Comparison of ENCODE assay signal across 8 mouse cellular contexts in genomic region chr19:42517957-42518619, GRCm38 (mm10). TPM values are rescaled to one million over a fixed set of nuclear protein-coding genes. Genes with fewer than 3 reads are reported as not detected.
DNase-seq lines count a peak whose midpoint lies in the region; ATAC-seq and TF ChIP-seq lines count a peak whose summit lies in the region.

No protein-coding gene starts in this region.

- H3K36me3 ChIP-seq in E14TG2a.4 (ENCODE audit: insufficient read depth, low read length), result no peaks in the 10 kb centered on the region
- no peaks in the 10 kb centered on the region for H3K36me3 ChIP-seq in forebrain, embryonic 14.5 days (ENCODE audit: control insufficient read depth, insufficient read depth, low read length)
- H3K36me3 ChIP-seq in liver, embryonic 15.5 days (replicated peaks), result no peaks in the 10 kb centered on the region

- H3K9ac ChIP-seq in forebrain, embryonic 14.5 days (ENCODE audit: low read length), result peak overlapping the region; percentile 80
- H3K9ac ChIP-seq in liver, embryonic 15.5 days, result peak overlapping the region; percentile 93; the same call in 1 of the 2 replicates

- TF ChIP-seq CTCF in gastrocnemius, adult 2 months (IDR thresholded peaks at IDR 0.05), result no peak
- no peak for TF ChIP-seq CTCF in E14TG2a.4 (conservative IDR thresholded peaks at IDR 0.05; ENCODE audit: low read length)

- intact Hi-C loops in gastrocnemius, adult 2 months (cut with DNase I), result no loop called here

- H3K27ac ChIP-seq in gastrocnemius, adult 2 months, result peak overlapping the region; percentile 96
- no peak overlapping the region for H3K27ac ChIP-seq in forebrain, embryonic 14.5 days (ENCODE audit: low read depth, low read length)
- H3K27ac ChIP-seq in liver, embryonic 15.5 days (replicated peaks), result no peak overlapping the region

- 28% methylated on average over 24 of the region's 24 CpGs for WGBS in forebrain, embryonic 14.5 days
- 14% methylated on average over 24 of the region's 24 CpGs for WGBS in liver, embryonic 15.5 days (ENCODE audit: insufficient replicate concordance)

- no peak; the same call in none of the 2 replicates for ATAC-seq in forebrain, embryonic 14.5 days
- ATAC-seq in liver, embryonic 15.5 days (ENCODE audit: insufficient read depth), result no peak

- peak overlapping the region; percentile 58 for H3K4me2 ChIP-seq in forebrain, embryonic 14.5 days (ENCODE audit: low read length)
- H3K4me2 ChIP-seq in liver, embryonic 15.5 days, result peak overlapping the region; percentile 74

- peaks cover 36% of the 10 kb centered on the region for H3K4me1 ChIP-seq in E14TG2a.4 (replicated peaks; ENCODE audit: low read depth, low read length)
- peaks cover 8% of the 10 kb centered on the region for H3K4me1 ChIP-seq in forebrain, embryonic 14.5 days (ENCODE audit: control insufficient read depth, insufficient read depth, low read length)
- peaks cover 31% of the 10 kb centered on the region for H3K4me1 ChIP-seq in liver, embryonic 15.5 days (replicated peaks)

- H3K27me3 ChIP-seq in E14TG2a.4 (ENCODE audit: insufficient read depth, low read length), result no peaks in the 10 kb centered on the region
- H3K27me3 ChIP-seq in forebrain, embryonic 14.5 days (replicated peaks; ENCODE audit: control insufficient read depth, insufficient read depth, low read length), result no peaks in the 10 kb centered on the region
- H3K27me3 ChIP-seq in liver, embryonic 15.5 days, result peaks cover 10% of the 10 kb centered on the region; the same call in 1 of the 2 replicates

- peak overlapping the region; percentile 100 for H3K4me3 ChIP-seq in gastrocnemius, adult 2 months
- peak overlapping the region; percentile 96 for H3K4me3 ChIP-seq in E14TG2a.4 (replicated peaks; ENCODE audit: low read length)
- peak overlapping the region; percentile 66 for H3K4me3 ChIP-seq in forebrain, embryonic 14.5 days (ENCODE audit: low read depth, low read length)
- peak overlapping the region; percentile 86 for H3K4me3 ChIP-seq in liver, embryonic 15.5 days (replicated peaks)

- H3K9me3 ChIP-seq in E14TG2a.4 (ENCODE audit: low read length), result no peaks in the 10 kb centered on the region
- H3K9me3 ChIP-seq in forebrain, embryonic 14.5 days (replicated peaks; ENCODE audit: control insufficient read depth, low read length), result no peaks in the 10 kb centered on the region
- no peaks in the 10 kb centered on the region for H3K9me3 ChIP-seq in liver, embryonic 15.5 days (replicated peaks)

- no peak for DNase-seq in gastrocnemius, adult 2 months
- DNase-seq in gastrocnemius, postnatal 25 days, result no peak
- DNase-seq in forebrain, embryonic 14.5 days (ENCODE audit: low spot score), result no peak
- no peak for DNase-seq in adrenal gland, postnatal 14 days
- DNase-seq in layer of hippocampus, adult 18-20 months (ENCODE audit: low spot score in 2 of 2), result no peak
- DNase-seq in urinary bladder, postnatal 36 days (ENCODE audit: low spot score in 2 of 2), result no peak

RNA-seq across cellular contexts. Expression of gene R3hcc1l, which starts 0.5 kb away (rescaled TPM):
- total RNA-seq in gastrocnemius, adult 2 months (2021), result 10 to 100 TPM; 13.4 to 20.7 TPM
- total RNA-seq in gastrocnemius, postnatal 25 days (2021), result 1 to 10 TPM; 8.5 to 9.6 TPM
- polyA plus RNA-seq in forebrain, embryonic 14.5 days (2014; fragmentation: Nextera tagmentation; extraction: Ambion mirVana), result 15.8 and 16.1 TPM in 2 replicates
- 9.5 and 10.0 TPM in 2 replicates for polyA plus RNA-seq in liver, embryonic 15.5 days (2015; fragmentation: Nextera tagmentation; extraction: Ambion mirVana)
- 23.9 and 26.2 TPM in 2 replicates for total RNA-seq in adrenal gland, postnatal 14 days (2021)
- total RNA-seq in layer of hippocampus, adult 18-20 months (2021), result 10 to 100 TPM; 26.4 to 29.5 TPM
